Mouse (Mus musculus) ES-E14 (cell line): ENCODE results near the gene Rp9. TPM values are rescaled to one million over a fixed set of nuclear protein-coding genes. Genes with fewer than 3 reads are reported as not detected.

ENCODE experiments used
- DNase-seq: peaks from one replicate; pipeline ENCODE4 v3.0.0-alpha.2; 2013; ENCODE audit warnings: low read depth, low spot score
- H3K27ac ChIP-seq: 2 replicates; pipeline ENCODE4 v1.5.1; 2012; ENCODE audit warnings: low read depth, mild to moderate bottlenecking, low read length, moderate library complexity, mixed read lengths; ENCODE audit not compliant: poor library complexity, insufficient read depth, severe bottlenecking
- H3K36me3 ChIP-seq: 2 replicates; pipeline ENCODE4 v1.6.1; 2012; ENCODE audit warnings: mild to moderate bottlenecking, low read length, moderate library complexity, mixed read lengths; ENCODE audit not compliant: control insufficient read depth, poor library complexity, insufficient read depth, severe bottlenecking
- H3K4me1 ChIP-seq, 2 experiments: fragments of 150-350 bp in 1 of 2; sonication (generic) in 1 of 2; 2 replicates each; pipeline ENCODE4 v1.6.1; 2012; ENCODE audit warnings: low read length in 2 of 2, mild to moderate bottlenecking in 1 of 2, mixed read lengths in 1 of 2; ENCODE audit not compliant: control insufficient read depth in 2 of 2, insufficient read depth in 2 of 2, poor library complexity in 1 of 2
- H3K4me3 ChIP-seq, 2 experiments: fragments of 150-350 bp in 1 of 2; sonication (generic) in 1 of 2; 2 replicates each; pipeline ENCODE4 v1.5.1; 2012; ENCODE audit warnings: low read length in 2 of 2, low read depth in 1 of 2, mild to moderate bottlenecking in 1 of 2, mixed read lengths in 1 of 2; ENCODE audit not compliant: insufficient read depth in 1 of 2, poor library complexity in 1 of 2, severe bottlenecking in 1 of 2
- H3K9ac ChIP-seq: 2 replicates; pipeline ENCODE4 v1.6.1; 2012; ENCODE audit warnings: low read depth, mild to moderate bottlenecking, low read length, mixed read lengths; ENCODE audit not compliant: poor library complexity, insufficient read depth, severe bottlenecking
- H3K9me3 ChIP-seq: fragments of 150-350 bp; sonication (generic); 2 replicates; pipeline ENCODE4 v1.6.1; 2012; ENCODE audit warnings: low read depth, mild to moderate bottlenecking, low read length; ENCODE audit not compliant: control insufficient read depth, insufficient read depth
- CHD2 ChIP-seq: IDR thresholded peaks from 2 replicates; pipeline ENCODE4 v1.6.1; 2014; ENCODE audit warnings: mild to moderate bottlenecking, low read depth, low read length, inconsistent platforms
- HCFC1 ChIP-seq: IDR thresholded peaks from 2 replicates; pipeline ENCODE4 v1.6.1; 2012; ENCODE audit warnings: low read length, inconsistent platforms, borderline replicate concordance; ENCODE audit not compliant: insufficient read depth
- MAFK ChIP-seq: IDR thresholded peaks from 2 replicates; pipeline ENCODE4 v1.6.1; 2014; ENCODE audit warnings: mild to moderate bottlenecking, low read depth, low read length, inconsistent platforms; ENCODE audit not compliant: insufficient read depth
- ZC3H11A ChIP-seq: IDR thresholded peaks from 2 replicates; pipeline ENCODE4 v1.6.1; 2012; ENCODE audit warnings: low read depth, mild to moderate bottlenecking, inconsistent platforms, low read length, borderline replicate concordance
- ZNF384 ChIP-seq: IDR thresholded peaks from 2 replicates; pipeline ENCODE4 v1.6.1; 2012; ENCODE audit warnings: low read depth, low read length, inconsistent platforms
- in situ Hi-C, 2 experiments: fragments of 600-800 bp; cut with MboI; formaldehyde crosslinking; loops; one replicate each; pipeline ENCODE4 v1.15.1; 2025; ENCODE audit warnings: low sequenced_read_pairs in 2 of 2, inconsistent platforms in 1 of 2; ENCODE audit not compliant: unreplicated experiment in 2 of 2
- total RNA-seq: library from RNA; depleted of rRNA; stranded (reverse); fragments of 300-350 nt; gene quantifications from 2 replicates; pipeline ENCODE4 v1.2.3, GENCODE M21; 2012

The Rp9 gene
- total RNA-seq, 1 experiment = 32.8 TPM

DNA sequence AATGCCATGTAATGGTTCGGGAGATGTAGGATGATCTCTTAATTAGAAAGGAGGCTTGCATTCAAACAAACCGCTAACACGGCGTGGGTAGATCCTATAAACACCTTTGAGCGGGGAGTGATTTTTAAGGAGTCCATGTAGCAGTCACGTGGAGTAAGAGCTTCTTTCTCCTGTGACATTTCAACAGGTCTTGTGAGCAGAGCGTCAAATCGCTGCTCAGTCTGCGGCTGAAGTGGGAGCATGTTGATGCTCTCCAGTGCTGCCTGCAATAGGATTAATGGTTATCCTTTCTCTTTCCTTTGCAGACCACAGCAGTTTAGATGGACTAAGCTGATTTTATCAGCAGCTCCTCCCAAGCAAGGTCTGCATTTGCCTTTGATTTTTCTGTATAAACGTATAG lies 6.7 kb upstream of the Rp9 start:
- Histone ChIP-seq H3K27ac (no peak overlapping the region), H3K4me1 (peaks cover 0 to 5% of the 10 kb centered on the region in 2 experiments; a peak in 1 of 4 replicates), H3K9me3 (no peaks in the 10 kb centered on the region), H3K36me3 (no peaks in the 10 kb centered on the region), H3K9ac (peak overlapping the region; percentile 62), H3K4me3 (peak overlapping the region; percentile 66 to 79)
- TF ChIP-seq MAFK = no peak
- no peak for TF ChIP-seq HCFC1
- TF ChIP-seq ZC3H11A = no peak
- TF ChIP-seq CHD2 = no peak
- no peak for TF ChIP-seq ZNF384
- in situ Hi-C loops = no loop called here
- DNase-seq = no peak

DNA sequence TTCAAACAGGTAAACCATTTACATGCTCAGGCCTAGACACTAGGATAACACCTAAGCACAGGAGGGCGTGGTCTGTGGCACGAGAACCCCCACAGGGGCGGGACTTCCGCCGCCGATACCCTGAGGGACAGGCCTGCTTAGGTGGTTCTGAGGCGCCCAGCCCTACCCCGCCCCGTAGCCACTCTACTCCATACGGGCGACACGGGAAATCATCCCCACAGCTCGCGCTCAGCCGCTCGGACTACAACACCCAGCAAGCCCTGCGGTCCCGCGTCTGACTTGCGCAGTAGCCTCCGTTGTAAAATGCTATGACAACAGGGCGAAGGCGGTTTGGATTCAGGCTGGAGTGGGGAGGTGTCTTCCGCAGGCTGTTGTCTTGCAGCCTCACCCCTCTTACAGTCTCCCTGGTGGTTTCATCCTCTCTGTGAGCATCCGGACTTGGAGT lies 5.9 kb upstream of the Rp9 start, which contains the start of gene Bbs9:
Bbs9 (plus strand) TSS at position 292 of the 445 bp plus-strand sequence.
- Histone ChIP-seq H3K4me3 (peak within 1 kb of the TSS; percentile 66 to 79), H3K36me3 (no peaks in the 10 kb centered on the region), H3K27ac (no peak within 1 kb of the TSS), H3K9ac (peak within 1 kb of the TSS; percentile 62), H3K9me3 (no peaks in the 10 kb centered on the region), H3K4me1 (peaks cover 0 to 5% of the 10 kb centered on the region in 2 experiments; a peak in 1 of 4 replicates)
- DNase-seq = peak; percentile 95
- TF ChIP-seq CHD2 (no peak), HCFC1 (peak; percentile 95)
- in situ Hi-C loops = no loop called here

DNA sequence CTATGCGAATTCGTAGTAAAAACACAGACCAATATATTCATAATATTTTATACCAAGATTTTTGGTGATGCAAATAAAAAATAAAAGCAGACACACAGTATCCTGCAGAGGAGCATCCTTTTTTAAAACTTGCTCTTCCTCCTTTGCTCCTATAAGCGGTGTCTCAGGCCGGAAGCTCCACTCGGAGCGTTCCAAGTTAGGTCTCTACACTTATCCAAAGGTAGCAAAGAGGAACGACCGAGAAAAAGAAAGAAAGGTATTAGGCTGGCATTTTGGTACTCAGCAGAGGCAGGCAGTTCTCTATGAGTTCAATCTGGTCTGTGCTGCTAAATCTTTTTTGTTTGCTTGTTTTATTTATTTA lies 664 bp downstream of the Rp9 start:
- TF ChIP-seq ZC3H11A = no peak
- TF ChIP-seq CHD2 = no peak
- no peak for TF ChIP-seq ZNF384
- no peak for TF ChIP-seq MAFK
- no peak for TF ChIP-seq HCFC1

DNA sequence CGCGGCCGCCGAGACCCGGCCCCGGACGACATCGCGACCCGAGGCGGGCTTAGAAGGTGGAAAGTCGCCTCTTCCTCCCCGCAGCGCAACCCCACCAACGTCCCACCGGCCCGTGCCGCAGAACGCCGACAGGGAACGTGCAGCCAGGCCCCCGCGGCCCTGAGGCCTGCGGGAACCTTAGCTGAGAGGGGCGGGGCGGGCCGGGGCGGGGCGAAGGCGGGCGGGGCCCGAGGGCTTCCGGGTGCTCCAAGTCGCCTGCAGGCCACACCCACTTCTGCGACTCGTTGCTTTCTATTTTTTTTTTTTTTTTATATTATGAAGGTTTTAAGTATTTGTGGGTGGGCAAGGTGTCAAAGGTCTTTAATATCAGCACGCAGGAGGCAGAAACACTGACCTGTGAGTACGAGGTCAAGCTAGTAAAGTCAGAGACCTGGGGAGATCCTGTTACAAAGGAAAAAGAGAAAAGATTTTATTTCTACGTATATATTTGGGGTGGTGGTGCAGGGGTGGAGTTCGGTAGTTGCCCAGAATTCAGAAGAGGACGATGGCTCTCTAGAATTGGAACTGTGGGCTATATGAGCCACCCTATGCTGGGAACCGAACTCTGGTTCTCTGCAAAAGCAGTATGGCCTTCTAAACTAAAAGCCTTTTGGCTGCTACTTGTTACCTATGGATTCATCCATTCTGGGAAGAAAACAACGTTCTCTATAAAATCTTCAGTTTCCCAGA lies 1.2 kb downstream of the Rp9 start:
- no peak overlapping the region for H3K27ac ChIP-seq
- no peaks in the 10 kb centered on the region; the same call in 1 of the 2 replicates for H3K36me3 ChIP-seq
- peak; percentile 68 for DNase-seq
- H3K9ac ChIP-seq = peak overlapping the region; percentile 90
- peak overlapping the region; percentile 78 to 92 for H3K4me3 ChIP-seq
- in situ Hi-C loops = no loop called here
- H3K4me1 ChIP-seq = peaks cover 4 to 6% of the 10 kb centered on the region in 2 experiments; a peak in 1 of 4 replicates
- no peaks in the 10 kb centered on the region for H3K9me3 ChIP-seq
- TF ChIP-seq ZNF384 = peak; percentile 91
- TF ChIP-seq MAFK = no peak
- no peak; the same call in 1 of the 2 replicates for TF ChIP-seq HCFC1
- no peak for TF ChIP-seq CHD2
- no peak for TF ChIP-seq ZC3H11A

More for the DNA sequence above, 664 bp downstream of the Rp9 start:
- in situ Hi-C loops = no loop called here
- H3K36me3 ChIP-seq = no peaks in the 10 kb centered on the region; the same call in 1 of the 2 replicates
- no peak overlapping the region for H3K4me3 ChIP-seq
- no peak overlapping the region for H3K9ac ChIP-seq
- peaks cover 4 to 6% of the 10 kb centered on the region in 2 experiments; a peak in 1 of 4 replicates for H3K4me1 ChIP-seq
- no peak for DNase-seq
- no peaks in the 10 kb centered on the region for H3K9me3 ChIP-seq
- H3K27ac ChIP-seq = no peak overlapping the region
